In genomic region chr3:145399173-145399572, GRCm38 (mm10) we compare ENCODE assay signal across 17 mouse cellular contexts.
"Had no signal": no experiment of that assay in that cellular context is flagged by ENCODE, and none has a peak within 500 bp of the region (broad histone marks: within the 10 kb centered on the region; RNA-seq: fewer than 3 reads in every experiment).

No protein-coding gene starts in this region.

- H3K36me3 ChIP-seq: neural tube, embryonic 12.5 days; neural tube, embryonic 13.5 days; neural tube, embryonic 15.5 days; stomach, embryonic 15.5 days had no signal

- H3K4me3 ChIP-seq: neural tube, embryonic 12.5 days; neural tube, embryonic 13.5 days; neural tube, embryonic 15.5 days; stomach, embryonic 15.5 days had no signal

- DNase-seq: retina, postnatal 1 day; right cerebral cortex, adult 18-20 months; right cerebral cortex, postnatal 14 days; right cerebral cortex, postnatal 25 days; right cerebral cortex, postnatal 4 days; spleen, adult 18-20 months; thymus, adult 18-20 months; thymus, adult 2 months; thymus, postnatal 14 days; thymus, postnatal 25 days; thymus, postnatal 36 days; thymus, postnatal 4 days had no signal

- H3K27me3 ChIP-seq: neural tube, embryonic 12.5 days; neural tube, embryonic 13.5 days; neural tube, embryonic 15.5 days; stomach, embryonic 15.5 days had no signal

- H3K4me1 ChIP-seq: neural tube, embryonic 12.5 days; neural tube, embryonic 13.5 days; neural tube, embryonic 15.5 days; stomach, embryonic 15.5 days had no signal

- H3K4me2 ChIP-seq: neural tube, embryonic 12.5 days; neural tube, embryonic 13.5 days; neural tube, embryonic 15.5 days; stomach, embryonic 15.5 days had no signal

- H3K27ac ChIP-seq: neural tube, embryonic 12.5 days; neural tube, embryonic 13.5 days; neural tube, embryonic 15.5 days; stomach, embryonic 15.5 days; stomach, postnatal 0 days had no signal

- H3K9ac ChIP-seq: neural tube, embryonic 12.5 days; neural tube, embryonic 13.5 days; neural tube, embryonic 15.5 days; stomach, embryonic 15.5 days had no signal

- H3K9me3 ChIP-seq: neural tube, embryonic 12.5 days; neural tube, embryonic 13.5 days; neural tube, embryonic 15.5 days; stomach, embryonic 15.5 days had no signal
